9 mouse cellular contexts compared by ENCODE assay signal in the genomic region with DNA sequence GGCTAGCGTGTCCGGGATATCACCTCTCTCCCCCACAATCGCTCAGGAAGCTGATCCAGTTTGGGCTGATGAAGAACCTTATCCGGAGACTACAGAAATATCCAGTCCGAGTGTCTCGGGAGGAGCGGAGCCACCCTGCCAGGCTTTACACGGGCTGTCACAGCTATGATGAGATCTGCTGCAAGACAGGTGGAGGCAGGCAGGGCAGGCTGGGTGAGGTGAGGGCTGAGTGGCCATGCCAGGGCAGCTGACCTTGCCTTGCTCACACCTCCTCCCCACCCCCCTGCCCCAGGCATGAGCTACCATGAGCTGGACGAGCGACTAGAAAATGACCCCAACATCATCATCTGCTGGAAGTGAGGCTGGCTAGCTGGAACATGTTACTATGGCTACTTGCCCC. TPM values are rescaled to one million over a fixed set of nuclear protein-coding genes. Genes with fewer than 3 reads are reported as not detected.
"Had no signal": no experiment of that assay in that cellular context is flagged by ENCODE, and none has a peak within 500 bp of the region (broad histone marks: within the 10 kb centered on the region; RNA-seq: fewer than 3 reads in every experiment).

No protein-coding gene starts in this region.

- H3K4me3 ChIP-seq: limb, embryonic 15.5 days; liver, embryonic 12.5 days; midbrain, embryonic 12.5 days; neural tube, embryonic 13.5 days had no signal

- ATAC-seq: liver, embryonic 12.5 days; midbrain, embryonic 16.5 days had no signal

- H3K9ac ChIP-seq: limb, embryonic 15.5 days; liver, embryonic 12.5 days; lung, embryonic 14.5 days; midbrain, embryonic 12.5 days; neural tube, embryonic 13.5 days had no signal

- DNase-seq: layer of hippocampus, adult 9-11 months had no signal

- H3K4me2 ChIP-seq: limb, embryonic 15.5 days; liver, embryonic 12.5 days; lung, embryonic 14.5 days; midbrain, embryonic 12.5 days; neural tube, embryonic 13.5 days had no signal

- H3K27ac ChIP-seq: kidney, postnatal 0 days; limb, embryonic 15.5 days; liver, embryonic 12.5 days; midbrain, embryonic 12.5 days; neural tube, embryonic 13.5 days had no signal

- H3K9me3 ChIP-seq: limb, embryonic 15.5 days; liver, embryonic 12.5 days; midbrain, embryonic 12.5 days; neural tube, embryonic 13.5 days had no signal

- H3K27me3 ChIP-seq: limb, embryonic 15.5 days had no signal

RNA-seq across cellular contexts. Expression of a gene that starts 1.9 kb away (rescaled TPM):
- total RNA-seq: megakaryocyte-erythroid progenitor cell, adult 5-6 weeks had no signal
- polyA plus RNA-seq: liver, embryonic 12.5 days had no signal
